Mouse (Mus musculus): ENCODE data around the gene Phf5a. TPM values are rescaled to one million over a fixed set of nuclear protein-coding genes. Genes with fewer than 3 reads are reported as not detected.

The Phf5a gene
- polyA plus RNA-seq, 1 experiment from 2014 or later = 139 TPM

- H3K9me3 ChIP-seq (replicated peaks) = no peaks in the 10 kb centered on the region
- H3K4me3 ChIP-seq (replicated peaks) = peak overlapping the region; percentile 85
- H3K27me3 ChIP-seq = no peaks in the 10 kb centered on the region
- H3K4me2 ChIP-seq = peak overlapping the region; percentile 92
- peaks cover 56% of the 10 kb centered on the region for H3K4me1 ChIP-seq (replicated peaks)
- DNase-seq (no peak), ATAC-seq (ENCODE audit: low read depth) (peak; percentile 20; the same call in 1 of the 2 replicates)
- H3K36me3 ChIP-seq = peaks cover 13% of the 10 kb centered on the region
- WGBS (ENCODE audit: insufficient replicate concordance) = under 1% methylated on average over 33 of the region's 33 CpGs
- H3K27ac ChIP-seq = peak overlapping the region; percentile 95
- peak overlapping the region; percentile 86 for H3K9ac ChIP-seq
Observed at GRCm38 (mm10) chr15:81857724-81858116, 14.0 kb downstream of the Phf5a start.

GRCm38 (mm10) chr15:81856938-81857723 lies 14.6 kb downstream of the Phf5a start:
- ATAC-seq (ENCODE audit: low read depth) (no peak), DNase-seq (no peak)
- peak overlapping the region; percentile 92 for H3K4me2 ChIP-seq
- H3K9me3 ChIP-seq (replicated peaks) = no peaks in the 10 kb centered on the region
- H3K4me1 ChIP-seq (replicated peaks) = peaks cover 61% of the 10 kb centered on the region
- no peaks in the 10 kb centered on the region for H3K27me3 ChIP-seq
- H3K9ac ChIP-seq = peak overlapping the region; percentile 86
- peaks cover 18% of the 10 kb centered on the region for H3K36me3 ChIP-seq
- peak overlapping the region; percentile 85 for H3K4me3 ChIP-seq (replicated peaks)
- H3K27ac ChIP-seq = peak overlapping the region; percentile 95
- under 1% methylated on average over 14 of the region's 14 CpGs for WGBS (ENCODE audit: insufficient replicate concordance)

- WGBS (ENCODE audit: insufficient replicate concordance) = 1% methylated on average over 28 of the region's 28 CpGs
- peak; percentile 88 for DNase-seq
- Histone ChIP-seq H3K4me3 (replicated peaks) (peak overlapping the region; percentile 85), H3K4me2 (peak overlapping the region; percentile 92), H3K36me3 (peaks cover 27% of the 10 kb centered on the region), H3K9ac (peak overlapping the region; percentile 86), H3K9me3 (replicated peaks) (no peaks in the 10 kb centered on the region), H3K27me3 (no peaks in the 10 kb centered on the region), H3K27ac (peak overlapping the region; percentile 95), H3K4me1 (replicated peaks) (peaks cover 60% of the 10 kb centered on the region)
- peak; percentile 91 for ATAC-seq (ENCODE audit: low read depth)
Observed at GRCm38 (mm10) chr15:81856030-81856790, 15.5 kb downstream of the Phf5a start.

GRCm38 (mm10) chr15:81853081-81853480 lies 18.6 kb downstream of the Phf5a start:
- ATAC-seq (ENCODE audit: low read depth) (no peak), DNase-seq (no peak)
- H3K4me2 ChIP-seq = 0 out of 2 replicates have a peak overlapping the region, but pooled peaks have one; percentile 12
- H3K9ac ChIP-seq = no peak overlapping the region
- WGBS (ENCODE audit: insufficient replicate concordance) = 71% methylated on average over 7 of the region's 7 CpGs
- H3K36me3 ChIP-seq = peaks cover 55% of the 10 kb centered on the region
- H3K27me3 ChIP-seq = no peaks in the 10 kb centered on the region
- no peaks in the 10 kb centered on the region for H3K9me3 ChIP-seq (replicated peaks)
- peak overlapping the region; percentile 72 for H3K27ac ChIP-seq
- H3K4me1 ChIP-seq (replicated peaks) = peaks cover 41% of the 10 kb centered on the region
- no peak overlapping the region for H3K4me3 ChIP-seq (replicated peaks)

GRCm38 (mm10) chr15:81852411-81853000 lies 19.2 kb downstream of the Phf5a start:
- 85% methylated on average over 9 of the region's 9 CpGs for WGBS (ENCODE audit: insufficient replicate concordance)
- Histone ChIP-seq H3K9me3 (replicated peaks) (no peaks in the 10 kb centered on the region), H3K4me3 (replicated peaks) (no peak overlapping the region), H3K27ac (peak overlapping the region; percentile 72), H3K27me3 (no peaks in the 10 kb centered on the region), H3K9ac (no peak overlapping the region), H3K4me2 (0 out of 2 replicates have a peak overlapping the region, but pooled peaks have one; percentile 12), H3K36me3 (peaks cover 61% of the 10 kb centered on the region), H3K4me1 (replicated peaks) (peaks cover 46% of the 10 kb centered on the region)
- ATAC-seq (ENCODE audit: low read depth) = no peak
- no peak for DNase-seq

GRCm38 (mm10) chr15:81851375-81851774 lies 20.3 kb downstream of the Phf5a start:
- H3K27me3 ChIP-seq = no peaks in the 10 kb centered on the region
- DNase-seq (no peak), ATAC-seq (ENCODE audit: low read depth) (no peak)
- H3K9ac ChIP-seq = no peak overlapping the region
- no peak overlapping the region for H3K4me3 ChIP-seq (replicated peaks)
- H3K36me3 ChIP-seq = peaks cover 68% of the 10 kb centered on the region
- H3K27ac ChIP-seq = no peak overlapping the region
- H3K4me2 ChIP-seq = no peak overlapping the region
- no peaks in the 10 kb centered on the region for H3K9me3 ChIP-seq (replicated peaks)
- 87% methylated on average over 15 of the region's 15 CpGs for WGBS (ENCODE audit: insufficient replicate concordance)
- peaks cover 37% of the 10 kb centered on the region for H3K4me1 ChIP-seq (replicated peaks)

- no peak overlapping the region for H3K27ac ChIP-seq
- ATAC-seq (ENCODE audit: low read depth) (no peak), DNase-seq (no peak)
- H3K9ac ChIP-seq = no peak overlapping the region
- H3K36me3 ChIP-seq = peaks cover 68% of the 10 kb centered on the region
- peaks cover 40% of the 10 kb centered on the region for H3K4me1 ChIP-seq (replicated peaks)
- H3K27me3 ChIP-seq = no peaks in the 10 kb centered on the region
- H3K4me3 ChIP-seq (replicated peaks) = no peak overlapping the region
- no peaks in the 10 kb centered on the region for H3K9me3 ChIP-seq (replicated peaks)
- H3K4me2 ChIP-seq = no peak overlapping the region
- 86% methylated on average over 14 of the region's 14 CpGs for WGBS (ENCODE audit: insufficient replicate concordance)
Observed at GRCm38 (mm10) chr15:81850718-81851117, 21.0 kb downstream of the Phf5a start.

- ATAC-seq (ENCODE audit: low read depth) = no peak
- H3K27ac ChIP-seq = no peak overlapping the region; the same call in 1 of the 2 replicates
- DNase-seq = no peak
- WGBS (ENCODE audit: insufficient replicate concordance) = 86% methylated on average over 9 of the region's 9 CpGs
- no peak overlapping the region for H3K9ac ChIP-seq
- H3K4me1 ChIP-seq (replicated peaks) = peaks cover 30% of the 10 kb centered on the region
- H3K4me2 ChIP-seq = no peak overlapping the region
- H3K36me3 ChIP-seq = peaks cover 62% of the 10 kb centered on the region
- no peak overlapping the region for H3K4me3 ChIP-seq (replicated peaks)
- H3K27me3 ChIP-seq = no peaks in the 10 kb centered on the region
- H3K9me3 ChIP-seq (replicated peaks) = no peaks in the 10 kb centered on the region
Observed at GRCm38 (mm10) chr15:81849104-81849503, 22.6 kb downstream of the Phf5a start.

GRCm38 (mm10) chr15:81848301-81848700 lies 23.4 kb downstream of the Phf5a start:
- 38% methylated on average over 7 of the region's 7 CpGs for WGBS (ENCODE audit: insufficient replicate concordance)
- H3K9ac ChIP-seq = no peak overlapping the region
- ATAC-seq (ENCODE audit: low read depth) (0 out of 2 replicates have a peak, but pooled peaks have one; percentile 55), DNase-seq (peak; percentile 64)
- peaks cover 56% of the 10 kb centered on the region for H3K36me3 ChIP-seq
- no peak overlapping the region for H3K4me2 ChIP-seq
- no peak overlapping the region for H3K27ac ChIP-seq
- H3K27me3 ChIP-seq = no peaks in the 10 kb centered on the region
- H3K4me3 ChIP-seq (replicated peaks) = no peak overlapping the region
- H3K9me3 ChIP-seq (replicated peaks) = no peaks in the 10 kb centered on the region
- peaks cover 24% of the 10 kb centered on the region for H3K4me1 ChIP-seq (replicated peaks)

GRCm38 (mm10) chr15:81847861-81848260 lies 23.9 kb downstream of the Phf5a start:
- ATAC-seq (ENCODE audit: low read depth) (no peak), DNase-seq (no peak)
- no peak overlapping the region for H3K9ac ChIP-seq
- H3K4me1 ChIP-seq (replicated peaks) = peaks cover 21% of the 10 kb centered on the region
- H3K36me3 ChIP-seq = peaks cover 56% of the 10 kb centered on the region
- H3K27me3 ChIP-seq = no peaks in the 10 kb centered on the region
- no peak overlapping the region for H3K4me3 ChIP-seq (replicated peaks)
- no peaks in the 10 kb centered on the region for H3K9me3 ChIP-seq (replicated peaks)
- no peak overlapping the region for H3K27ac ChIP-seq
- H3K4me2 ChIP-seq = no peak overlapping the region
- WGBS (ENCODE audit: insufficient replicate concordance) = 80% methylated on average over 5 of the region's 5 CpGs

GRCm38 (mm10) chr15:81847161-81847560 lies 24.6 kb downstream of the Phf5a start:
- ATAC-seq (ENCODE audit: low read depth) (no peak), DNase-seq (no peak)
- H3K4me3 ChIP-seq (replicated peaks) = no peak overlapping the region
- no peaks in the 10 kb centered on the region for H3K27me3 ChIP-seq
- H3K9ac ChIP-seq = no peak overlapping the region
- H3K4me2 ChIP-seq = no peak overlapping the region
- H3K36me3 ChIP-seq = peaks cover 51% of the 10 kb centered on the region
- no peaks in the 10 kb centered on the region for H3K9me3 ChIP-seq (replicated peaks)
- peaks cover 15% of the 10 kb centered on the region for H3K4me1 ChIP-seq (replicated peaks)
- no peak overlapping the region for H3K27ac ChIP-seq
- WGBS (ENCODE audit: insufficient replicate concordance) = 78% methylated on average over 4 of the region's 4 CpGs

All from liver, embryonic 13.5 days (tissue).